20 mouse cellular contexts compared by ENCODE assay signal in genomic region chr5:38126519-38127306, GRCm38 (mm10). TPM values are rescaled to one million over a fixed set of nuclear protein-coding genes. Genes with fewer than 3 reads are reported as not detected.
DNase-seq lines count a peak whose midpoint lies in the region; ATAC-seq lines count a peak whose summit lies in the region.
"Had no signal": no experiment of that assay in that cellular context is flagged by ENCODE, and none has a peak within 500 bp of the region (broad histone marks: within the 10 kb centered on the region; RNA-seq: fewer than 3 reads in every experiment).

No protein-coding gene starts in this region.

- H3K9ac ChIP-seq in kidney, embryonic 14.5 days (ENCODE audit: low read depth, low read length) = no peak overlapping the region
- no peak overlapping the region for H3K9ac ChIP-seq in intestine, embryonic 15.5 days
- H3K9ac ChIP-seq: hindbrain, embryonic 15.5 days; limb, embryonic 15.5 days; liver, embryonic 15.5 days; midbrain, embryonic 15.5 days had no signal

- peak; percentile 72 for DNase-seq in kidney, adult 11 months
- peak; percentile 27 for DNase-seq in NIH3T3 (ENCODE audit: low read depth)
- DNase-seq in kidney, postnatal 14 days = peak; percentile 52
- no peak for DNase-seq in left cerebral cortex, adult 8-10 months (ENCODE audit: low spot score in 2 of 2)
- no peak for DNase-seq in urinary bladder, postnatal 4 days (ENCODE audit: low spot score in 2 of 2)
- DNase-seq: adrenal gland, adult 2 months; cerebellum, adult 9-11 months; gastrocnemius, postnatal 10 days; heart, adult 18-20 months; heart, postnatal 36 days; right cerebral cortex, postnatal 14 days; spleen, adult 18-20 months; thymus, postnatal 36 days had no signal

- no peak for ATAC-seq in kidney, embryonic 14.5 days (ENCODE audit: low FRiP score, low TSS enrichment)
- ATAC-seq in intestine, embryonic 15.5 days = peak; percentile 66
- ATAC-seq in cerebellum, adult (ENCODE audit: insufficient number of reproducible peaks, low FRiP score, low TSS enrichment) = no peak
- ATAC-seq: midbrain, embryonic 15.5 days had no signal

- H3K4me1 ChIP-seq in kidney, embryonic 14.5 days (ENCODE audit: control insufficient read depth, insufficient read depth, low read length) = no peaks in the 10 kb centered on the region
- no peaks in the 10 kb centered on the region for H3K4me1 ChIP-seq in intestine, embryonic 15.5 days (replicated peaks)
- H3K4me1 ChIP-seq: hindbrain, embryonic 15.5 days; limb, embryonic 15.5 days; liver, embryonic 15.5 days; midbrain, embryonic 15.5 days had no signal

- no peak overlapping the region for H3K4me2 ChIP-seq in kidney, embryonic 14.5 days (replicated peaks; ENCODE audit: low read depth, low read length)
- H3K4me2 ChIP-seq in intestine, embryonic 15.5 days (replicated peaks) = no peak overlapping the region
- H3K4me2 ChIP-seq: hindbrain, embryonic 15.5 days; limb, embryonic 15.5 days; liver, embryonic 15.5 days; midbrain, embryonic 15.5 days had no signal

- 85% methylated on average over 13 of the region's 13 CpGs for WGBS in kidney, embryonic 14.5 days
- 86% methylated on average over 13 of the region's 13 CpGs for WGBS in intestine, embryonic 15.5 days

- H3K4me3 ChIP-seq in kidney, embryonic 14.5 days (ENCODE audit: low read length) = no peak overlapping the region
- no peak overlapping the region for H3K4me3 ChIP-seq in intestine, embryonic 15.5 days (replicated peaks)
- H3K4me3 ChIP-seq: hindbrain, embryonic 15.5 days; limb, embryonic 15.5 days; liver, embryonic 15.5 days; midbrain, embryonic 15.5 days had no signal

- H3K27ac ChIP-seq in kidney, embryonic 14.5 days (ENCODE audit: low read depth, low read length) = no peak overlapping the region
- no peak overlapping the region for H3K27ac ChIP-seq in intestine, embryonic 15.5 days
- H3K27ac ChIP-seq: hindbrain, embryonic 15.5 days; limb, embryonic 15.5 days; liver, embryonic 15.5 days; midbrain, embryonic 15.5 days had no signal

- H3K9me3 ChIP-seq in kidney, embryonic 14.5 days (ENCODE audit: control insufficient read depth, low read length) = no peaks in the 10 kb centered on the region
- H3K9me3 ChIP-seq in intestine, embryonic 15.5 days = no peaks in the 10 kb centered on the region
- H3K9me3 ChIP-seq: hindbrain, embryonic 15.5 days; limb, embryonic 15.5 days; liver, embryonic 15.5 days; midbrain, embryonic 15.5 days had no signal

- peaks cover 9% of the 10 kb centered on the region; the same call in 1 of the 2 replicates for H3K36me3 ChIP-seq in kidney, embryonic 14.5 days (ENCODE audit: control insufficient read depth, insufficient read depth, low read length)
- H3K36me3 ChIP-seq in intestine, embryonic 15.5 days = 0 out of 2 replicates have a peak, but pooled peaks cover 4% of the 10 kb centered on the region

- no peaks in the 10 kb centered on the region for H3K27me3 ChIP-seq in kidney, embryonic 14.5 days (ENCODE audit: control insufficient read depth, insufficient read depth, low read length)
- H3K27me3 ChIP-seq in intestine, embryonic 15.5 days (replicated peaks) = no peaks in the 10 kb centered on the region
- H3K27me3 ChIP-seq: hindbrain, embryonic 15.5 days; limb, embryonic 15.5 days; liver, embryonic 15.5 days; midbrain, embryonic 15.5 days had no signal

RNA-seq across cellular contexts. Expression of gene Nsg1, which starts 33.0 kb away (rescaled TPM):
- 22.3 and 38.0 TPM in 2 replicates for polyA plus RNA-seq in kidney, embryonic 14.5 days (2014; fragmentation: Nextera tagmentation; extraction: Ambion mirVana)
- 59.8 and 62.3 TPM in 2 replicates for polyA plus RNA-seq in intestine, embryonic 15.5 days (2015; fragmentation: Nextera tagmentation; extraction: Ambion mirVana)
- total RNA-seq in left cerebral cortex, adult 8-10 months (2022) = 100 to 1,000 TPM; 431 to 543 (median 480) TPM

Comparison
In these comparisons a context has a peak if more than half of its experiments do, and no peak if none do; other contexts are left out.
1. DNase-seq: peak in kidney, adult 11 months (single experiment), NIH3T3 (single experiment) and kidney, postnatal 14 days (single experiment); none in left cerebral cortex, adult 8-10 months (0 of 2) and urinary bladder, postnatal 4 days (0 of 2).